Mouse (Mus musculus) gastrocnemius, postnatal 14 days (tissue): ENCODE results near the gene Crybg1. TPM values are rescaled to one million over a fixed set of nuclear protein-coding genes. Genes with fewer than 3 reads are reported as not detected.

Source experiments
- DNase-seq: peaks from one replicate; pipeline ENCODE4 v3.0.0; 2021; ENCODE audit warnings: mixed read lengths
- intact Hi-C: fragments of 180-260 bp; cut with DNase I; formaldehyde crosslinking; loops from one replicate; pipeline ENCODE4 v1.15.1; 2025; ENCODE audit warnings: low total_unique reads
- total RNA-seq, 2 experiments: library from RNA; stranded (reverse); gene quantifications; 2 replicates each; pipeline ENCODE4 v1.2.3; 2021

The Crybg1 gene
- total RNA-seq, 2 experiments from 2014 or later = 1.6 TPM

DNA sequence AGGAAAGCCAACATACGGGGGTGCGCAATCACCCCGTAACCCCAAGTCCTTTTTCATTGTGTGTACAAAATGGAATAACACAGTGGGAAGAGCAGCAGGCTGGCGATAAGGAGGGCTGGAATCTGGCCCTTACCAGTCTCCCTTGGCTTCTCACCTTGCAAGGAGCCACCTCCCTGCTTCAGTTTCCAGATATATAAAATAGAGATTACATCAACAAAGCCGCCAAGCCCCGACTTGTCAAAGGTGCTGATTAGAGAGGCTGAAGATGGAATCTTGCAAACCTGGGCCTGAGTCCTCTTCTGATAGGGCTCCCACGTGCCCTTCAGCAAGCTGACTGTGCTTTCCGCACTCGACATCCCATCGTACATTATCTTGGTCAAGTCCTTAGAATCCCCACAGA, 37.5 kb downstream of the Crybg1 start:
- no peak for DNase-seq
- intact Hi-C loops = no loop called here

DNA sequence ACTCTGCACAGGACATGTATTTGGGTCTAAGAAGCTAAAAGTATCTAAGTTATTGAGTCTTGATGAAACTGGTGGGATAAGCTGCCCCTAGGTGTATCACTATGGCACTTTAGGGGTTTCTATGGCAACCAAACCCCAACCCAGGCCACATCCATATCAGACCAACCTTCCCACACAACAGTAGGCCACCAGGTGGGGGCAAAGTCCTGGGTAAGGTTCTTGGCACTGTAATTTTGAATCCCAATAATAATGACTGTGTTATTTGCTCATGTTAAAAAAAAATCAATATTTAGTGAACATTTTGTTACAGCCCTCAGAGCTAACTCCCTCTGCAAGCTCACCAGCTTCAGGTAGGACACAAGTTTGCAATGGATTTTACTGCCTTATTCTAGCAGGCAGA, 38.2 kb downstream of the Crybg1 start:
- DNase-seq = no peak
- intact Hi-C loops = no loop called here

DNA sequence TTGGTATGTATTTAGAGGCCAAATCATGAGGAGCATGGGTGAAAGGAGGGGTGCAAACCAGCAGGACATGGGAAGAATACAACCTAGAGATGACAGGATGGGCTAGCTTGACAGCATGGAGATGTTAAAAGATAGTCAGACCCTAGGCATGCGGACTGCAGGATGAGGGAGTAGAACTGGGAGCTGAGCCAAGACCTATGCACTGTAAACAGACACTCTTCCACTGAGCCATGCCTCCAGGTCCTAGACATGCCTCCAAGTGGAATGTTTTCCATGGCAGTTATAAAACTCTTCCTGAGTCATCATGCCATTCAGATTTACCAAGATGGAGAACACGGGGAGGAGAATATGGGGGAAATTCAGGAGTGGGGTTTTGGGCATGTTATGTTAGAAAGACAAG, 53.9 kb downstream of the Crybg1 start:
- intact Hi-C loops = no loop called here
- DNase-seq = no peak

DNA sequence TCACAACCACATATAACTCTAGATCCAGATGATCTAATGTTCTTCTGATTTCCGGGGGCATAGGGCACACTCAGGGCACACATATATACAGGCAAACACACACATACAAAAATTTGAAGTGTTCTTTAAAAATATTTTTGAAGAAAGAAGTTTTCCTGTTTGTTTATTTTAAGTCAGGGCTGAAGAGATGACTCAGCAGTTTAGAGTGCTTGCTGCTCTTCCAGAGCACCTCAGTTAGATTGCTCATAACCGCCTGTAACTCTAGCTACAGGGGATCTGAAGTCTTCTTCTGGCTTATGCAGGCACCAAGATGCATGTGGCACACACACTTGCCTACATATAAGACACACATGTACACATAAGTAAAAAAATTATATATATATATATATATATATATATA, 56.9 kb downstream of the Crybg1 start:
- no peak for DNase-seq
- intact Hi-C loops = no loop called here

DNA sequence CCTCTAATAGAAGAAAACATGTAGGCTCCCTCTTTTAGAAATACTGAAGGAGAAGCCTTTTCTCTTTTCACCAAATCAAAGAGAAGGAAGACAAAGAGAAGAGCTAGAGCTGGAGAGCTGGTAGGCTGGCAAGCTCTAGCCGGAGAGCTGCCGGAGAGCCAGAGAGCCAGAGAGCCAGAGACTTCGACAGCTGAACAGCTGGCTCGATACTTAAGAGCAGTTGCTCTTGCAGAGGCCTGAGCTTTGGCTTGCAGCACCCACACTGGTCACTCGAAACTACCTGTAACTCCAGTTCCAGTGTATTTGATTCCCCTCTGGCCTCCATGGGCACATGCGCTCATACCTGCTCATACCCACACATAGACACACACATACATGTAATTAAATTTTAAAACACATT, 68.3 kb downstream of the Crybg1 start:
- peak; percentile 21 for DNase-seq
- intact Hi-C loops = no loop called here

DNA sequence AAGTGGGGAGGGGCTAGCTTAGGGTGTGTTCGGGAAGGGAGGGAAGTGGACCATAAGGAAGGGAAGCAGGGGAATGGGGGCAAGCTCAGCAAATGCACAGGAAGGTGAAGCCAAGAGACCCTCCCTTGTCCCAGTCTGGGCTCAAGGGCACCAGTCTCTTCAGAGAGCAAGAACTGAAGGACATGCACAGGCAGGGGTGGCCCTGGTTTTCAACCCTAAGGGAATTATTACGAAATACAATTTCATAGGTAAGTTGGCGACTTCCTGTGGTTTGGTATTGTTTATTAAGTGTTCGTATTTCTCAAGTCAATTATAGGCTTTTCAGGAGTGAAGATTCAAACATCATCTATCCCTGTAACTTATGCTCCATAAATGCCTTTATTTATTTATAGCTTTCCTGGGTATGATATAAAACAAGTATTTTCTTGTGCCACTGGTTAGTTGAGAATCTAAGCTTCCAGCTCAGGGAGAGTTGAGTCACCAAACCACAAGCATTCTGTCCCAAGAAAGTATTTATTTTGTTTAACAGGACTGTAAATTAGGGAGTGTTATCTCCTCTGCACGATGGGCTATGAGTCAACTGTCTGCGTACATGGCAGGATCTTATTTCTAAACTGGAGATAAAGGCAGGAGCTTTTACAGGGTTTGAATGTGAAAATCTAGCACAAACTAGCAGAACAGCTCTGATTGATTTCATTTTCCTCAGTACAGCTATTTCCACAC, 69.7 kb downstream of the Crybg1 start:
- intact Hi-C loops = loop anchor here (10.0 kb wide), 1 partner anchor 504 kb away; the partner anchor contains the start of gene Cd24a
- DNase-seq = no peak

DNA sequence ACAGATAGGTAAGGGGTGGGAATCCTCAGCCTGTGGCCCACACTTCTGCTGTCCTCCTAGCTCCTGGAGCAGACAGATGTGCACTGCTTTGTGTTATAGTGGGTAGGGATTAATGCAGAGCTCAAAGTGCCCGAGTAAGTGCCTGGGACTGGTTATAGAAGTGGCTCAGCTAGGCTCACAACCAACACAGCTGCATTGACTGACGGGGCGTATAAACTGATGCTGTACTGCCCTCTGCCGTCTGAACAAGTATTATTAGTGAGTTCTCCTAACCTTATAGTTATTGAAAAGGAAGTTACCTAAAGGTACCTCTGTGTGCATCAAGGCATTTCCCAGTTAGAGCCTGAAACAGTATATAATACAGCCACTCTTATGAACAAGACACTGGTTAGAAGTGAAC, 77.6 kb downstream of the Crybg1 start:
- intact Hi-C loops = loop anchor here (10.0 kb wide), 1 partner anchor 496 kb away; the partner anchor contains the start of gene Cd24a
- DNase-seq = peak; percentile 42

DNA sequence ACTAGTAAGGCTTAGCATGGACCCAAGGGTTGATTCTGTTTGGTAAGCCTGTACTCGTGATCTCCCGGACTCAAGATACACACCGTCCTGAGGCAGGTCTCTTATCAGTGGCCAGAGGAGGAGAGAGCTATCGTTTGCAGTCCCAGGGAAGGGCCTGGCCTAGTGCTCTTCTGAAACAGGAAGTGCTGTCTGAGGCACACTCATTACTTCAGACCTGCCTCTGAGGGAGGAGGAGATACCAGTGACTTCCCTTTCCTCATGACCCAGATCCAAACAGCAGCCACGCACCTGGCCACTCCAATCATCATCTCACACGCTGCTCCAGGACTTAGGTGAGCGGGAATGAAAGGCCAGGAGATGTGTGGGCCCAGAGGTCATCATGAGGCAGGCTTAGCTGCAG, 79.5 kb downstream of the Crybg1 start:
- intact Hi-C loops = no loop called here
- no peak for DNase-seq

DNA sequence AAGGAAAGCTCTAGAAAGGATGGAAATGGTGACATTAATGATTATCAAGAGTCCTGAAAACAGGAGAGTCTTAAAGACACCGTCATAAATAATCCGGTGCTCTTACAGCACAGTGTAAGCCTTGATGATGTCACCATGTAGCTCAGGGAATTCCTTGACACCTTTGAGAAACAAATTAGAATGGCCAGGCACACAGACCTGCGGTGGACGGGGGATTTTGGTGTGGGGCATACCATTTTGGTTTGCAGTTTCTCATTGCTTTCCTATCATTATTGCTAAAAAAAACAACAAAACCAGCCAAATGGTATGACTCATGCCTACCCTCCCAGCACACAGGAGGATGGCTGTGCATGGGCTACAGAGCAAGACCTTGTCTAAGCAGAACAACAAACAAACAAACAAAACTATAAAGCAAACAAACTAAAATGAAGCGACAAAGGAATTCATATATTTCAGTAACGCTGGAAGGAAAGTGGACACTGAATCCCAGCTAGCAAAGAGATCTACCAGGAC, 82.7 kb downstream of the Crybg1 start:
- no peak for DNase-seq
- intact Hi-C loops = no loop called here

DNA sequence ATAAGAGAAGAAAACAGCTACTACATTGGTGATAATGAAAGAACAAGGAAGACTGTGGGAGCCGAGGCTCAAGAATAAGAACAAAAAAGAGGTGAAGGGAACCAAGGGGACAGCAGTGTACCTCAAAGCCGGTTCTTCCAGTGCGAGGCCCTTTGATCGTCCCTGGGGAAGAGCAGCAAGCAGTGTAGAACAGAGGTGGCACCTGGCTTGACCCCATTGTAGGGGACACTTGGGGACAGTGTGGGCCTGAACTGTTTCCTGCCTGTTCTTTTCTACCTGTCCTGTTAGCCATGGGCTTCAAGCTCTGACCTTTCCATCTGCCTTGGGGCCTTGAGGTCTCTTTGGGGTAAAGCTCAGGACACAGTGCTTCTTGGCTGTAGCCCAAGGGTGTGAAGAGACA, 85.7 kb downstream of the Crybg1 start:
- no peak for DNase-seq
- intact Hi-C loops = no loop called here

DNA sequence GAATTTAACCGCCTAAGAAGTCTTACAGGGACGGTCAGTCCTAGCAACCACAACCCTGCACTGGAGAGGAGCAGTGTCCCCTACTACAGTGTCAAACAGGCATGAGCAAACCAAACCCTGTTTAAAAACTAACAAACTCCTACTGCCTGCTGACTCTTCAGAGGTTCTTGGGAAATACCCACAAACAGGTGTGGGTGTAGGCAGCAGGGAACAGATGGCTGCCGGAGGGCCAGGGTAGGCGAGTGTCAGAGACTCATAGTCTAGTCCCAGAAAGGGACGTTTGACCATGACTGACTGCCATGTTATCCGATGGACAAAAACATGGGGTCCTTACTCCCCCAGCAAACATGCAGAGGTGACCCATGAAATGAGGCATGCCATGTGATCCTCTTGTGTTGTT, 97.7 kb downstream of the Crybg1 start:
- no peak for DNase-seq
- intact Hi-C loops = no loop called here

DNA sequence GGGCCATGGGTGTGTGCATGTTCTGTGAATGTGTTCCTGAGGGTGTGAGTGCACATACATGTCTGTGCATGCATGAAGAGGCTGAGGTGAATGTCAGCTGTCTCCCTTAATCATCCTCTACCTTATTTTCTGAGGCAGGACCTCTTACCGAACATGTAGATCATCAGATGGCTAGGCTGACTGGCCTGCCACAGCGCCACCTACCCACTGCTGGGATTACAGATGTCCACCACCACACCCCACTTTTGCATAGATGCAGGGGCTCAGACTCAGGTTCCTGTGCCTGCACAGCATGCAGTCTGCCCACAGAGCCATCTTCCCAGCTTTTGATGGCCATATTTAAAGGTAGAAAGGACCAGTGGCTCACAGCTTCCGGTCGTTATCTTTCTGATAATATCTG, 103.9 kb downstream of the Crybg1 start:
- intact Hi-C loops = no loop called here

DNA sequence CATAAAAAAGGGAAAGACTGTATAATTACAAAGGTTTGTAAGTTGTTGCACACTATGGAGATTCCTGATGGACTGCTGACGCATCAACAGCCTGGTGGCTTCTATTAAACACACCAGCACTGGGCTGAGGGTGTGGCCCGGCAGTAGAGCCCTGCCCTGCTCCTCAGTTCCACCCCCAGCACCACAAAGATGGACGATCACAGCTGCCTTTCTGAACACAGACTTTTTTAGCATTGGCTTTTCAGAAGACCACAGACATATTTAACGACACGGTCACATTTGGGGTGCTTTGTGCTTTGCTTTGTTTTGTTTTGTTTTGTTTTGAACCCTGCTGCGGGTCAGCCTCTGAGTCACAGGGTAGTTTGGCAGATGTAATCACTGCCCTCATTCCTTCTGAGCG, 105.0 kb downstream of the Crybg1 start:
- DNase-seq = no peak
- intact Hi-C loops = no loop called here

More for the DNA sequence above, 103.9 kb downstream of the Crybg1 start:
- no peak for DNase-seq

DNA sequence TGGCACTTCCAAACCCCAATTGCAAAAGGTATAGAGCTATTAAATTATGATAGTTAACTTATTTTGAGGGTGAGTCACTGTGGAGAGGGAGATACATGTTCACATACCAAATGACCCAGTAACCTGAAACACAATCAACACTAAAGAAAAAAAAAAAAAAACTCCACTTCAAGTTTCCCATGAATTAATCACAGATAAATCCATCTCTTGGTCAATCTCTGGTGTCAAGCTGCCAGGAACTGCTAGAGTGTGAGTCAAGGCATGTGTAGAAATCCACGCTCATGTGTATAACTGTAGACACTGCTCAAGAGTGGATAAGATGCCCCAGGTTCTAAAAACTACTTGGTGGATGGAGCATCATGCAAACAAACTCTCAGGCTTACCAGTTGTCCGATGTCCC, 109.5 kb downstream of the Crybg1 start:
- intact Hi-C loops = no loop called here
- no peak for DNase-seq

DNA sequence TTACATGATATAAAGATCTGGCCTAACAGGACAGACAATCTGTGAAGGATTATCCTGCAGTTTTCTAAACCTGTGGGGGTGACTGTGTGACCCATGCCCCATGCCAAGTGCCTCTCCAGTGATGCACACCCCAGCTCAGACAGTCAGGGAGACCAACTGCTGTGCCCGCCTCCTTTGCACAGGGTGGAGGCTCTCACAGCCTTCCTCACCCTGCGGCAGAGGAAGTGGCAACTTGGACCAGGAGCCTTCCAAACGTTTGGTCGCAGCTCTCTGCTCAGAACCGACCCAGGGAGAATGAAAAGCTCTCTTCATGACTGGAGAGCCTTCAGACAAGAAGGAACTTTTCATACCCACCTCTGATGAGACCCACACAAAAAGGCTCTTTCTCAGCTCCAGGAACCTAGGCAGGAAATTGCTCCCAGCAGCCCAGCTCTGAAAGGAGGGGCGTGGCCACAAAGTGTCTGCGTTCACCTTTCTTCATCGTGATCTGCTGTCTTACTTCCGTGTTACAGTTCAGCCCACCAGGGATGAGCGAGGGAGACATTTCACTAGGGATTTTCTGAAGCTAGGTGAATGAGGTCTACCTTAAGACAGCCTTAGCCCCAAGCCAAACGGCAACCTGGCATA, 110.6 kb downstream of the Crybg1 start:
- intact Hi-C loops = no loop called here
- DNase-seq = no peak

DNA sequence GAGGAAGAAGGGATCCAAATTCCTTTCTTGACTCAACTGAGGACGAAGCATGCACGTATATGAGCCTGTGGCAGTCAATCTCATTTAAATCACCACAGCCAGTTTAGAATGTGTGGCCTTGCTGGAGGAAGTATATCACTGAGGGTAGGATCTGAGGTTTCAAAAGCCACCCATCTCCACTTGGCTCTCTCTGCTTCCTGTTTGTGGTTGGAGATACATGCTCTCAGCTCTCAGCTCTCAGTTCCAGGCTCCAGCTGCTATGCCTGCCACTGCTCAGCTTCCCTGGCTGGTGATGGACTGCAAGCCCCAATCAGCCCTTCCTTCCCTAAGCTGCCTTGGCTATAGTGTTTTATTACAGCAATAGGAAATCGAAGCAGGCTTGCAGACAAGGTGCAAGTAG, 119.1 kb downstream of the Crybg1 start:
- intact Hi-C loops = no loop called here
- no peak for DNase-seq

DNA sequence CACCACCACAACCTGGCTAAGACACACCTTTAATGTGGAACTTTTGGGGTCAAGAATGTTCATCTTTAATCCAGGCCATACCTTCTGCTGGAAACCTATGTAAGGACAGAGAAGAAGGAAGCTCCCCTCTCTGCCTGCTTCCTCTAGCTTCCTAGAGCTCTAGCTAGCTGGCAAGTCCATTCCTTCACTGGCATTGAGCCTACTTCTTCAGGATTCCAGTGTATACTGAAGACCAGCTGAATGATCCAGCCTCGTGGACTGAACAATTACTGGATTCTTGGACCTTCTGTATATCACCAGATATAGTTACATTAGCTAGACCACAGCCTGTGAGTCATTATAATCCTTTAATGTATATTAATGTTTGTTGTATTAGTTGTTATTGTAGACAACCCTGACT, 121.4 kb downstream of the Crybg1 start:
- intact Hi-C loops = no loop called here
- no peak for DNase-seq

DNA sequence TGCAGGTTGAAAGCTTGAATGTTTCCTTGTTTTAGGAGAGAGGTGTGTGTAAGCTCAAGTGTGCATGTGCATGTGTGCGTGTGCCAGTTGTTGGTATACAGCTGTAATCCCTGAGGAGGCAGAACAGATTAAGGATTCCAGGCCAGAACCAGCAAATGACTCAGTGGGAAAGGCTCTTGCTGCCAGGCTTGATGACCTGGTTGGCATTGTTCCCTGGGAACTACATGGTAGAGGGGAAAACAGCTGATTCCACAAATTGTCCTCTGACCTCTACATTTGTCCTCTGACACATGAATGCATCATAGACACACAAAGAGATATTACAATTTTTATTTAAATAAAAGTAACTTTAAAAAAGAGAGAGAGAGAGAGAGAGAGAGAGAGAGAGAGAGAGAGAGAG, 122.5 kb downstream of the Crybg1 start:
- intact Hi-C loops = no loop called here
- DNase-seq = no peak

DNA sequence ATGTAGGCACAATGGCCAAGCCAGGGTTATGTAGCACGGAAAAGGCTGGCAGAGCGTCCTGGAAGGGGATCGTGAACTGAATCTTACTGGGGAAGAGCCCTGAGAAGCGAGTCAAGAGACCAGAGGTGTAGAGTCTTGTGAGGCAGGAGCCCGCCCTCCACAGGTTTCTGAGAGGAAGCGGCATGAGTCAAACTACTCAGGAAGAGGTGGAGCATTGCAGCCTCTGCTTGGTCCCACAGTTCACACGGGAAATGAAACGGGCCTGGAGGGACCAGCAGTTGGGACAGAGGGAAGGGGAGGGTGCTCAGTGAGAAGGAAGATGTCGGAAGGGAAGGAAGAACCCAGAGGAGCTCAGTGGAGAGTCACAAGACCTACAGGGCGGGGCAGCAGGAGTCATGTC, 123.9 kb downstream of the Crybg1 start:
- no peak for DNase-seq
- intact Hi-C loops = no loop called here

DNA sequence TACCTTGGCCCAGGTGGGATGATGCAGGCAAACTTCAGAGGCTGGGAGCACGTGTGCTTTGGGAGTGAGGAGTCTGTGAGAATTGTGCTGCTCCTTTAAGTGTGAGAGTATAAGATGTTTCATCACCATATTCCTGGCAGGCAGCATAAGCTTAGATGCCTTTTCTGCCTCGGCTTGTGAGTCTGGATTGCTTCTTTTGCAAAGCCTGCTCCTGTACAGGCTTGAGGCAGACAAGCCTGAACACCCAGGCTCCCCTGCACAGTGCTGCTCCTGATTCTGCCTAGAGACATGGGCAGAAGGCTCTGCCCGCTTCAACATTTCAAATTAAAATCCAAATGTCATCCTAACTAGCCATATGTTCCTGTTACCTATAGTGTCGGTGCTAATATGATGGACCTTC, 128.5 kb downstream of the Crybg1 start:
- intact Hi-C loops = no loop called here
- no peak for DNase-seq

DNA sequence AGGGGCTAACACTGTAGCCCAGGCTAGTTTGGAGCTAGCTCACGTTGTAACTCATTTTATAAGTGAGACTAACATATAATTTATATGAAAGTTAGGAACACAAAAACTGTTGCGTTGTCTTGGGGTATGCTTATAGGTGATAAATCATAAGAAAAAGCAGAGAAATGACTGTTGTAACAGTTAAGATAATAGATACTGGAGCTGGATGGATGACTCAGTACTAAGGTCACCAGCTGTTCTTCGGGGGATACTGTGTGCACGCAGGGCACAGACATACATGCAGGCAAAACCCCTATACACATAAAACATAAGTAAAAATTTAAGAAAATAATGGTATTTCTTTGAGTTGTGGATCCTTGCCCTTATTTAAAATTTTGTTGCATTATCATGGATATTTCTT, 130.1 kb downstream of the Crybg1 start:
- no peak for DNase-seq
- intact Hi-C loops = no loop called here
